Mouse (Mus musculus): ENCODE measurements around the gene Sh2b1. TPM values are rescaled to one million over a fixed set of nuclear protein-coding genes. Genes with fewer than 3 reads are reported as not detected.

Sh2b1 gene
- total RNA-seq, 2 experiments from 2014 or later, result 36.8 to 43.4 TPM

DNA sequence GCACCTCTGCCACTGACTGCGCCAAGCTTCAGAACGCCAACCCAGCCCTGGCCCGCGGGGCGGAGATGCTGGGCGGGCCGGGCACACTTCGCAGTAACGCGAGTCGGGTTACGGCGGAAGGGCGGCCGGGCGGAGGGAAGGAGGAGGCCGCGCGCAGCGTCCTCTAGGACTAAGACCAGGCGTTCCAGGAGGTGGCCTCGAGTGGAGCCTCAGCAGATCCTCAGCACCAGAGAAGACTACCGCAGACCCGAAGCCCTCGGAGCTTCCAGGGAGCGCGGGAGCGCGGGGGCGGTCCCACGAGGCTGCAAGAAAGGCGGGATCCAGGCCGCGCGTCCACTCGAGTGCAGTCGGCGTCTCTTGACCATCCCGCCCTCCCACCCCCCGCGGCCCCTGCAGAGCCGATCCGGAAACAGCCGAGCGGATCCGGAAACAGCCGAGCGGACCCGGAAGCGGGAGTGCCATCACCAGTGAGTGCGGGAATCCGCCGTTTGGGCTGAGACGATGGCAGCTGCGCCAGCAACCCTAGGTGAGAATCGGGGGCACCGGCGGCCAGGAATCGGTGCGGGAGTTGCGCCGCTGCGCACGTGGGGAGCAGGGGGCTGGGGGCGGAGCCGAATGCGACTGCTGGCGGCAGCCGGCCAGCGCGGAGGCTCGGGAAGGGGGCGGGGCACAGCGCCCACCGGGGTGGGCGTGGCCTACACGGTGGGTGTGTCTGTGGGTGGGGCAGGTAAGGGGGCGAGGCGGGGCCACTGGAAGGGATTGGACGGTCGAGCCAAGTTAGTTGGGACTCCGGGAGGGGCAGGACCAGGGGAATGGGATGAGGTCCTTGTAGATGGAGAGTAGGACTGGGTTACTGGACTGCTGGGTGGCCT is 46.4 kb downstream of the Sh2b1 start, which contains the start of gene Rabep2:
Gene Rabep2 (plus strand): TSS at position 129 of the 872 bp plus-strand sequence.
- intact Hi-C loops (cut with DNase I), result no loop called here
- peak; percentile 97 to 98 for DNase-seq

DNA sequence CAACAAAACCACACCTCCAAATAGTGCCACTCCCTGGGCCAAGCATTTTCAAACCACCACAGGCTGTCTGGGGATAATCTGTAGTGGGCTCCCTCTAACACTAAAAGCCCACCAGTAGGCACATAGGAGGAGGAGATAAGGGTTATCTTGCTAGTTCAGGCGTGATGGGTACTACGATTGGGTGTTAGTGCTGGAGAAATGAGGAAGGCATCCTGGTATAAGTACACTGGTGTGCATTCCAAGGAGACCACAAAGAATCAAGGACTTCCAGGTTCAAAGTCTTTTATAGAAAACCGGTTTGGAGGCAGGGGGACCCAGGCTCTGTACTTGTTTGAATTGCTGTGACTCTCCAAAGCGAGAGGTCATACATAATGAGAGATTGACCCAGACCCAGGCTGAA is 47.1 kb downstream of the Sh2b1 start:
- DNase-seq, result no peak
- intact Hi-C loops (cut with DNase I), result no loop called here

DNA sequence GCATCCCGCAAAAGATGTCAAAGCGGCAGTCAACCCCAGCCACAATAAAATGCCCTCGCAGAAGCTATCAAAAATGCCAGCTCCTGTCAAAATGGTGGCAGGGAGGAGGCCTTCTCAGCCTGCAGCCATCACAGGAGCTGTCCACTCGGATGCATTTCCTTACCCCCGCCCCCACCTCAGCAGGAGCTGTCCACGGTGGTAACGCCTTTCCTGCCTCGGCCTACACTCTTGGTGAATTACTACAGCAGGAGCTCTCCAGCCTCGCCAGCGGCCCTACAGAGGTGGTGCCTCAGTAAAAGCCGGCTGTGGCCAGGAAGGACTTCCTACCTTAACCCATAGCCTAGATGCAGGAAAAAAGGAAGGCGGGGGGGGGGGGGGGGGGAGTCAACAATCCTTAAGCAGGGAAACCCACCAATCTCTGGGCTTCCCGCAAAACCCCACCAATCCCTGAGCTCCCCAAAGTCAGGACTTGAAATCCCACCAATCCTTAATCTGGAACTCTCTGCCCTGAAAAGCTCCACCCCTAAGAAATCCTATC is 47.8 kb downstream of the Sh2b1 start:
- intact Hi-C loops (cut with DNase I), result no loop called here
- DNase-seq, result no peak

DNA sequence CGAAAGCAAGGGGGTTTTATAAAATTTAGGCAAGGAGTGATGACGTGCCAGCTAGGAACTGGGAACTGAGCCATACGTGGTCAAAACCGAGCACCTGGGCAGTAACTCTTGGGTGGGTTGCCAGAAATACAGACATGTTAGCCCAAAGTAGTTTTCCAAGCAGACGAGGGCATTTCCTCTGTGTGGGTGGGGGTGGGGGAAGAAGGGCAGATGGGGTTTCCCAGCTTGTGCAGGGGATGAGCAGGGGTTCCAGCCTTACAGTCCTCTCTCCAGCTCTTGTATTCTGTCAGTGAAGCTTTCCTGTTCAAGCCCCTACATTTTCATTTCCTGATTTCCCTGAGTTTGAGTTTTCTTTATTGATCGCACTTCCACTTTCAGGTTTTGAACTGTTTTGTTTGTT is 51.1 kb downstream of the Sh2b1 start:
- intact Hi-C loops (cut with DNase I), result no loop called here
- DNase-seq, result no peak

DNA sequence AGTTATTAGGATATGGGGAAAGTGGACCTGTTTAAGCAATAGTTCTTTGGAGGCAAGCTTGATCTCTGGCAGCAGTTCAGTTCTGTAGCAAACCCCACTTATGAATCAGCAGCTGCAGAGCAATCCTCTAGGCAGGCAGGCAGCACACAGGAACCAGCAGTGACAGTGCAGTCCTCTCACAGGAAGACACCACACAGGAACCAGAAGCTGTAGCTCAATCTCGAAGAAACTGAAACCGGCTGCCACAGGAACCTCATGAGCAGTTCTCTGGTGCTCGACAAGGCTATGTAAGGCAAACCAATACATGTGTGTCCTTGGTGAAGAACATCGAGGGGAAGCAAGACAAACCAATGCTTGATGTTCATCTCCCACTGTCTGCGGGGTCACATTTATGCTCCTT is 53.5 kb downstream of the Sh2b1 start:
- DNase-seq, result no peak
- intact Hi-C loops (cut with DNase I), result no loop called here

DNA sequence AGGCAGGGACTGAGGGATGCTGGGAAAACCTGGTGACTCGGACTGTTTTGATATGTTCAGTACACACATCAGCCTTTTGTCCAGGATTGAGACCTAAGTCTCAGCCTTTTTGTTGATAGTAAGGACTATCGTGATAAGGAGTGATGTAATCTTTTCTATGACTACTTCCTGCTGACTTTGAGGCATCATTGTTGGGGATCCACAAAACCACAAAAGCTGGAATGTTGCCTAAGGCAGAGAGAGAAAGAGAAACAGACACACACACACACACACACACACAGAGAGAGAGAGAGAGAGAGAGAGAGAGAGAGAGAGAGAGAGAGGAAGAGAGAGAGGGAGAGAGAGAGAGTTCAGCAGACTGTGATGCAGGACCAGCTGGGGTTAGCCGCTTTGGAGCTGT is 56.7 kb downstream of the Sh2b1 start:
- no peak for DNase-seq

DNA sequence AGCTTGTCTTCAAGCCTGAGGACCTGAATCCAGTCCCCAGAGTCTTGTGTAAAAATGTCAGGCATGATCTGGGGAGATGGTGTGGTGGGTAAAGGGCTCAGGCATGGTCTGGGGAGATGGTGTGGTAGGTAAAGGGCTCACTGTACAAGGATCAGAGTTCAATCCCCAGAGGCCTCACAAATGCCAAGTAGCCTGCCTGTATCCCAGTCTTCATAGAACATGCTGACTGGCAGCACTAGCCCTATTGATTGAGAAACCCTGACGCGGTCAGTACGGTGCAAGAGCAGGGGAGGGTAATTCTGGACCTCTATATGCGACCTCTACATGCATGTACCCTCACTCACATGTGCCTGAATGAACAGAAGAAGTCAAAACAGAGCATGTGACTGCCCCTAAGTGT is 57.6 kb downstream of the Sh2b1 start:
- DNase-seq, result no peak
- intact Hi-C loops (cut with DNase I), result no loop called here

More for the DNA sequence above, 56.7 kb downstream of the Sh2b1 start:
- intact Hi-C loops (cut with DNase I), result no loop called here

DNA sequence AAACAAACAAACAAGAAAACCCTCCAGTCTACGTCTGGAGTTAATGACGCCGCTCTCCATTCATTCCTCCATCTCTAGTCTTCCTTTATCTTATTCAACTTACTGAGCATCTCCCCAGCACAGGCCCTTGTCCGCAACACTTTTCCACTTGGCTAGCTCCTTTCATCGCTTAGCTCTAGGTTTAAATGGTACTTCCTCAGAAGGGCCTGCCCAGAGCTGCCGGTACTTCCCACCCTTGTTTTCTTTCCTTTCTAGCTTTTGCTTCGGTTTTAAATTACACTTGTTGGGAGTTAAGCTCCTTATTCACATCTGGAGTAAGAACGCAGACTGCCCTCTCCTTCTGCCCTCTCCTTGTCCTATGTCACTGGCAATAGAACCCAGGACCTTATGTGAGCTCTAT is 58.2 kb downstream of the Sh2b1 start:
- DNase-seq, result no peak
- intact Hi-C loops (cut with DNase I), result no loop called here

Other genes with a start within 250 kb of the Sh2b1 start
- 10 to 100 TPM; 18.4 to 24.0 TPM for gene Sbk1, start 202.8 kb downstream of the Sh2b1 start, total RNA-seq (2021)
- 1 to 10 TPM in 1 of 2 experiments, under 1 TPM in 1; 0.27 to 2.4 TPM for gene Lat, start 105.9 kb downstream of the Sh2b1 start, total RNA-seq (2021)
- 10 to 100 TPM; 24.7 to 29.0 TPM for gene Spns1, start 98.0 kb downstream of the Sh2b1 start, total RNA-seq (2021)
- 1 to 10 TPM; 2.2 to 3.5 TPM for gene Nfatc2ip, start 78.7 kb downstream of the Sh2b1 start, total RNA-seq (2021)
- gene Cd19, start 60.5 kb downstream of the Sh2b1 start, total RNA-seq (2021), result not detected
- gene Rabep2, start 46.7 kb downstream of the Sh2b1 start, total RNA-seq (2021), result 10 to 100 TPM; 13.8 to 14.0 TPM
- gene Atp2a1, start 12.3 kb downstream of the Sh2b1 start, total RNA-seq (2021), result over 10,000 TPM; 23,125 to 24,213 TPM
- gene Tufm, start 11.9 kb upstream of the Sh2b1 start, total RNA-seq (2021), result 100 to 1,000 TPM; 122 to 145 TPM
- 10 to 100 TPM; 25.8 to 29.9 TPM for gene Atxn2l, start 28.0 kb upstream of the Sh2b1 start, total RNA-seq (2021)
- gene Eif3c, start 91.0 kb upstream of the Sh2b1 start, total RNA-seq (2021), result 100 to 1,000 TPM; 129 to 154 TPM
- under 1 TPM; 0.44 to 0.46 TPM for gene Apobr, start 109.5 kb upstream of the Sh2b1 start, total RNA-seq (2021)
- 10 to 100 TPM; 10.7 to 11.0 TPM for gene Cln3, start 110.4 kb upstream of the Sh2b1 start, total RNA-seq (2021)
- gene Il27, start 119.5 kb upstream of the Sh2b1 start, total RNA-seq (2021), result not detected
- 10 to 100 TPM in 1 of 2 experiments, 1 to 10 TPM in 1; 8.5 to 11.9 TPM for gene Nupr1, start 155.4 kb upstream of the Sh2b1 start, total RNA-seq (2021)
- gene Sgf29, start 173.9 kb upstream of the Sh2b1 start, total RNA-seq (2021), result 10 to 100 TPM; 29.3 to 33.2 TPM
- 10 to 100 TPM; 15.7 to 21.0 TPM for gene Sult1a1, start 201.0 kb upstream of the Sh2b1 start, total RNA-seq (2021)
- gene Bola2, start 220.0 kb upstream of the Sh2b1 start, total RNA-seq (2021), result 10 to 100 TPM; 29.9 to 36.8 TPM
- gene Slx1b, start 220.4 kb upstream of the Sh2b1 start, total RNA-seq (2021), result 1 to 10 TPM; 2.1 to 3.6 TPM
- gene Coro1a, start 232.4 kb upstream of the Sh2b1 start, total RNA-seq (2021), result 1 to 10 TPM; 2.6 to 5.2 TPM